Mouse (Mus musculus) liver, adult 2 months (tissue): ENCODE results near the gene Yod1.

Experiments used
- CTCF ChIP-seq: fragments of 200-500 bp; IDR thresholded peaks from 2 replicates; pipeline ENCODE4 v1.5.1; 2011; ENCODE audit warnings: low read depth, low read length, control low read depth
- POLR2A ChIP-seq: fragments of 200-500 bp; IDR thresholded peaks from 2 replicates; pipeline ENCODE4 v1.6.1; 2011; ENCODE audit warnings: low read length, control low read depth; ENCODE audit not compliant: insufficient read depth; ENCODE audit errors: extremely low read depth

- TF ChIP-seq POLR2A = no peak
- no peak for TF ChIP-seq CTCF
Observed at GRCm38 (mm10) chr1:130734852-130735251, 17.7 kb downstream of the Yod1 start.
